Mouse (Mus musculus): ENCODE results near the gene Ros1. TPM values are rescaled to one million over a fixed set of nuclear protein-coding genes. Genes with fewer than 3 reads are reported as not detected.

Gene Ros1
- not detected for total RNA-seq (2021)
- long read RNA-seq, result 0 reads

- DNase-seq (ENCODE audit: low spot score in 2 of 2), result no peak
Measured at GRCm38 (mm10) chr10:52194957-52195852, at the start of gene Ros1. TSS of gene Ros1 (minus strand) at chr10:52195244.

- DNase-seq (ENCODE audit: low spot score in 2 of 2), result no peak
Measured at GRCm38 (mm10) chr10:52242680-52243323, 47.8 kb upstream of the Ros1 start.

GRCm38 (mm10) chr10:52242015-52242414, 47.0 kb upstream of the Ros1 start:
- no peak for DNase-seq (ENCODE audit: low spot score in 2 of 2)

- no peak for DNase-seq (ENCODE audit: low spot score in 2 of 2)
Measured at GRCm38 (mm10) chr10:52235461-52235860, 40.4 kb upstream of the Ros1 start.

- no peak for DNase-seq (ENCODE audit: low spot score in 2 of 2)
Measured at GRCm38 (mm10) chr10:52234654-52234981, 39.6 kb upstream of the Ros1 start.

GRCm38 (mm10) chr10:52233969-52234653, 39.1 kb upstream of the Ros1 start:
- DNase-seq (ENCODE audit: low spot score in 2 of 2), result peak; percentile 6 to 20

GRCm38 (mm10) chr10:52233301-52233968, 38.4 kb upstream of the Ros1 start, which contains the start of gene Dcbld1:
TSS of gene Dcbld1 (plus strand) at chr10:52233619.
- peak; percentile 16 to 51 for DNase-seq (ENCODE audit: low spot score in 2 of 2)

- DNase-seq (ENCODE audit: low spot score in 2 of 2), result peak in 1 of 2 experiments; percentile 7
Measured at GRCm38 (mm10) chr10:52232196-52233176, 37.4 kb upstream of the Ros1 start.

- DNase-seq (ENCODE audit: low spot score in 2 of 2), result no peak
Measured at GRCm38 (mm10) chr10:52219600-52219999, 24.6 kb upstream of the Ros1 start.

- peak in 1 of 2 experiments; percentile 24 for DNase-seq (ENCODE audit: low spot score in 2 of 2)
Measured at GRCm38 (mm10) chr10:52217564-52217934, 22.5 kb upstream of the Ros1 start.

- DNase-seq (ENCODE audit: low spot score in 2 of 2), result peak; percentile 41 to 75
Measured at GRCm38 (mm10) chr10:52216797-52217563, 21.9 kb upstream of the Ros1 start.

GRCm38 (mm10) chr10:52215267-52215818, 20.3 kb upstream of the Ros1 start:
- DNase-seq (ENCODE audit: low spot score in 2 of 2), result no peak

GRCm38 (mm10) chr10:52204006-52204405, 9.0 kb upstream of the Ros1 start:
- DNase-seq (ENCODE audit: low spot score in 2 of 2), result no peak

- DNase-seq (ENCODE audit: low spot score in 2 of 2), result peak in 1 of 2 experiments; percentile 3
Measured at GRCm38 (mm10) chr10:52185900-52186299, 9.1 kb downstream of the Ros1 start.

- no peak for DNase-seq (ENCODE audit: low spot score in 2 of 2)
Measured at GRCm38 (mm10) chr10:52182878-52183277, 12.2 kb downstream of the Ros1 start.

- DNase-seq (ENCODE audit: low spot score in 2 of 2), result no peak
Measured at GRCm38 (mm10) chr10:52174376-52174775, 20.7 kb downstream of the Ros1 start.

- no peak for DNase-seq (ENCODE audit: low spot score in 2 of 2)
Measured at GRCm38 (mm10) chr10:52170489-52170888, 24.6 kb downstream of the Ros1 start.

GRCm38 (mm10) chr10:52169841-52170240, 25.2 kb downstream of the Ros1 start:
- DNase-seq (ENCODE audit: low spot score in 2 of 2), result no peak

- no peak for DNase-seq (ENCODE audit: low spot score in 2 of 2)
Measured at GRCm38 (mm10) chr10:52165376-52165775, 29.7 kb downstream of the Ros1 start.

Measured in layer of hippocampus, adult 18-20 months (tissue).